Mouse (Mus musculus): ENCODE results near the gene Dpm3.

- no peak for TF ChIP-seq CTCF (IDR thresholded peaks at IDR 0.05; ENCODE audit: low read depth)
- no peak for TF ChIP-seq EP300 (IDR thresholded peaks at IDR 0.05; ENCODE audit: low read depth)
Observed at GRCm38 (mm10) chr3:89228836-89229235, 30.3 kb upstream of the Dpm3 start, which contains the start of gene Muc1.

Data from liver, postnatal 0 days (tissue).